Mouse (Mus musculus) myocyte (in vitro differentiated cells): ENCODE data around the gene Dmrtc1a. TPM values are rescaled to one million over a fixed set of nuclear protein-coding genes. Genes with fewer than 3 reads are reported as not detected.
"Not testable (repeated sequence)": the region's sequence is repeated elsewhere in the genome, so short reads cannot be mapped to it uniquely, and the experiment has no call there.

Experiments
- H3K27me3 ChIP-seq: one replicate; pipeline ENCODE4 v1.6.1; 2011; ENCODE audit not compliant: control insufficient read depth, insufficient read depth, insufficient read length
- H3K36me3 ChIP-seq: one replicate; pipeline ENCODE4 v1.6.1; 2011; ENCODE audit not compliant: control insufficient read depth, insufficient read depth
- H3K4me2 ChIP-seq: one replicate; pipeline ENCODE4 v1.6.1; 2011; ENCODE audit warnings: low read depth, control low read depth
- H3K4me3 ChIP-seq: one replicate; pipeline ENCODE4 v1.5.1; 2011; ENCODE audit warnings: mild to moderate bottlenecking, control low read depth, moderate library complexity
- H3K79me2 ChIP-seq: one replicate; pipeline ENCODE4 v1.6.1; 2011; ENCODE audit not compliant: control insufficient read depth, insufficient read depth
- H3ac ChIP-seq: one replicate; pipeline ENCODE4 v1.6.1; 2011; ENCODE audit not compliant: control insufficient read depth, insufficient read length
- CEBPB ChIP-seq: IDR thresholded peaks from 2 replicates; pipeline ENCODE4 v1.6.1; 2011; ENCODE audit warnings: mild to moderate bottlenecking, moderate library complexity; ENCODE audit not compliant: poor library complexity, insufficient read depth, severe bottlenecking
- E2F4 ChIP-seq: IDR thresholded peaks from one replicate; pipeline ENCODE4 v1.6.1; 2011; ENCODE audit warnings: mild to moderate bottlenecking, control low read depth, moderate library complexity; ENCODE audit not compliant: insufficient read depth
- MAX ChIP-seq: IDR thresholded peaks from one replicate; pipeline ENCODE4 v1.6.1; 2011; ENCODE audit warnings: low read depth, mild to moderate bottlenecking, control low read depth
- MYOD1 ChIP-seq, 3 experiments: IDR thresholded peaks; one replicate each; pipeline ENCODE4 v1.6.1; 2011; ENCODE audit warnings: control low read depth in 2 of 3, low read depth in 2 of 3, mild to moderate bottlenecking in 2 of 3, moderate library complexity in 1 of 3; ENCODE audit not compliant: insufficient read length in 2 of 3, control insufficient read depth in 1 of 3
- MYOG ChIP-seq, 3 experiments: IDR thresholded peaks; one replicate each; pipeline ENCODE4 v1.6.1; 2011; ENCODE audit warnings: control low read depth in 2 of 3, low read depth in 2 of 3, mild to moderate bottlenecking in 2 of 3; ENCODE audit not compliant: insufficient read length in 2 of 3, control insufficient read depth in 1 of 3, insufficient read depth in 1 of 3
- POLR2A ChIP-seq: IDR thresholded peaks from one replicate; pipeline ENCODE4 v1.6.1; 2011; ENCODE audit warnings: low read depth, mild to moderate bottlenecking, control low read depth, moderate library complexity; ENCODE audit not compliant: insufficient read length
- POLR2AphosphoS2 ChIP-seq: IDR thresholded peaks from one replicate; pipeline ENCODE4 v1.6.1; 2011; ENCODE audit warnings: low read depth, control low read depth; ENCODE audit not compliant: insufficient read length
- REST ChIP-seq: IDR thresholded peaks from one replicate; pipeline ENCODE4 v1.6.1; 2011; ENCODE audit warnings: mild to moderate bottlenecking, control low read depth, moderate library complexity; ENCODE audit not compliant: insufficient read depth, insufficient read length
- SRF ChIP-seq: IDR thresholded peaks from one replicate; pipeline ENCODE4 v1.6.1; 2011; ENCODE audit warnings: low read depth; ENCODE audit not compliant: control insufficient read depth, insufficient read length
- TCF12 ChIP-seq: IDR thresholded peaks from one replicate; pipeline ENCODE4 v1.6.1; 2011; ENCODE audit warnings: mild to moderate bottlenecking, control low read depth; ENCODE audit not compliant: poor library complexity, insufficient read depth, severe bottlenecking
- TCF3 ChIP-seq: IDR thresholded peaks from one replicate; pipeline ENCODE4 v1.6.1; 2011; ENCODE audit warnings: low read depth, control low read depth; ENCODE audit not compliant: insufficient read length
- USF1 ChIP-seq: IDR thresholded peaks from one replicate; pipeline ENCODE4 v1.6.1; 2011; ENCODE audit warnings: low read depth, mild to moderate bottlenecking, control low read depth, moderate library complexity
- polyA plus RNA-seq: library from polyadenylated mRNA; unstranded; fragments of >200 nt; fragmentation: generic; extraction: Trizol; gene quantifications from one replicate; pipeline ENCODE4 v1.2.1, GENCODE M21; 2012; ENCODE audit warnings: missing spikeins

The Dmrtc1a gene
- polyA plus RNA-seq = not detected

GRCm38 (mm10) chrX:102908587-102908986 is at the start of gene Dmrtc1a, which contains the start of gene 1700011M02Rik:
Dmrtc1a (minus strand) TSS chrX:102908687.
1700011M02Rik (plus strand) TSS chrX:102908905.
- H3K27me3 ChIP-seq, H3K4me3 ChIP-seq, H3K36me3 ChIP-seq, H3ac ChIP-seq, H3K79me2 ChIP-seq, H3K4me2 ChIP-seq: not testable (repeated sequence)

GRCm38 (mm10) chrX:102950136-102950535 is 41.6 kb upstream of the Dmrtc1a start:
- H3K79me2 ChIP-seq, H3ac ChIP-seq, H3K36me3 ChIP-seq, H3K4me2 ChIP-seq, H3K27me3 ChIP-seq, H3K4me3 ChIP-seq: not testable (repeated sequence)

GRCm38 (mm10) chrX:102936743-102937142 is 28.3 kb upstream of the Dmrtc1a start:
- H3ac ChIP-seq = no peak overlapping the region

GRCm38 (mm10) chrX:102934395-102934764 is 25.9 kb upstream of the Dmrtc1a start:
- TF ChIP-seq CEBPB (no peak), SRF (no peak), MYOD1 (IDR thresholded peaks at IDR 0.05; ENCODE audit: control insufficient read depth in 1 of 3, insufficient read length in 2 of 3, low read depth in 2 of 3) (no peak), POLR2AphosphoS2 (no peak), USF1 (no peak), POLR2A (no peak), TCF12 (no peak), MYOG (IDR thresholded peaks at IDR 0.05; ENCODE audit: control insufficient read depth in 1 of 3, insufficient read depth in 1 of 3, insufficient read length in 2 of 3, low read depth in 2 of 3) (no peak), E2F4 (no peak), TCF3 (no peak), REST (no peak), MAX (no peak)
- H3K4me3 ChIP-seq = no peak overlapping the region
- H3ac ChIP-seq = no peak overlapping the region
- H3K27me3 ChIP-seq = peaks cover 12% of the 10 kb centered on the region
- no peak overlapping the region for H3K4me2 ChIP-seq
- H3K79me2 ChIP-seq = no peaks in the 10 kb centered on the region
- H3K36me3 ChIP-seq = no peaks in the 10 kb centered on the region

More at GRCm38 (mm10) chrX:102936743-102937142, 28.3 kb upstream of the Dmrtc1a start:
- H3K4me2 ChIP-seq = no peak overlapping the region
- peaks cover 12% of the 10 kb centered on the region for H3K27me3 ChIP-seq
- TF ChIP-seq MYOG (IDR thresholded peaks at IDR 0.05; ENCODE audit: control insufficient read depth in 1 of 3, insufficient read depth in 1 of 3, insufficient read length in 2 of 3, low read depth in 2 of 3) (no peak), E2F4 (no peak)
- no peaks in the 10 kb centered on the region for H3K36me3 ChIP-seq
- no peaks in the 10 kb centered on the region for H3K79me2 ChIP-seq
- H3K4me3 ChIP-seq = no peak overlapping the region

GRCm38 (mm10) chrX:102933571-102934394 is 25.3 kb upstream of the Dmrtc1a start:
- Histone ChIP-seq H3ac (no peak overlapping the region), H3K27me3 (peaks cover 12% of the 10 kb centered on the region), H3K4me2 (no peak overlapping the region), H3K36me3 (no peaks in the 10 kb centered on the region), H3K4me3 (no peak overlapping the region), H3K79me2 (no peaks in the 10 kb centered on the region)
- TF ChIP-seq POLR2A (no peak), MYOD1 (IDR thresholded peaks at IDR 0.05; ENCODE audit: control insufficient read depth in 1 of 3, insufficient read length in 2 of 3, low read depth in 2 of 3) (no peak), TCF3 (no peak), E2F4 (no peak), MYOG (IDR thresholded peaks at IDR 0.05; ENCODE audit: control insufficient read depth in 1 of 3, insufficient read depth in 1 of 3, insufficient read length in 2 of 3, low read depth in 2 of 3) (no peak), SRF (no peak), MAX (no peak), CEBPB (no peak), POLR2AphosphoS2 (no peak), USF1 (no peak), REST (no peak), TCF12 (no peak)
